ENCODE assay signal across 8 mouse cellular contexts in the genomic region with DNA sequence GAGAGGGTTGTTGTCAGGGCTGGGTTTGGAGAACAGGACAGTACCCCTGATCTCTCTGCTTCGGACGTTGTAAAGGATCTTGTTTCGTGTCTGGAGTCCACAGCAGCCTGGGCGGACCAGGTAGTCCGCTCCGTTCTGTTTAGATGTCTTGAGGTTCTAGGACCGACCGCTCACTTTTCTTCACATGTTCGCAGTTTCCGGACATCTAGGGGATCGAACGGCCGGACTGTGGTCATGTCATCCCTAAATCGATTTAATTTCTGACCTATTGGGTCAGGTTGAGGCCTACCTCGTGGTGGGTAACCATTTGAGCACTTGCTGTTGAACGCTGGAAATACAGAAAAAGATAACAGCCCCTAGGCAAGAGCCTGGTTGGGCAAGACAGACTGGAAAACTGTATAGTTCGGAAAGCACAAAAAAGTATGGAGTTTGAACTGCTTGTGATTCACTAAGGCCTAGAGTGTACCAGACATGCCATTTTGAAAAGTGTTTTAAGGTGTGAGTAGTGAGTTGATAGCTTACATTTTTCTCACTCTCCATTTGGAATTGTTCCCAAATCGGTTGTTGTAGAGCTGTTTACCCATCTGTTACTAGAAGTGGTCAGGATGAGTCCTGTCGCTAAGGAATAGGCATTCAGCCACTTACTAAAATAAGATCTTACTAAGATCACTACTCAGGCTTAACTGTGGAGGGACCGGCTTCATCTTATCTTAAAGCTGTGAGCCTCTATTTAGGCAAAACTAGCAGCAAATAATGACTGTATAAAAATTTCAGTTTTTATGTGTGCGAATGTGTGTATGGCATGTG. TPM values are rescaled to one million over a fixed set of nuclear protein-coding genes. Genes with fewer than 3 reads are reported as not detected.
DNase-seq lines count a peak whose midpoint lies in the region; ATAC-seq lines count a peak whose summit lies in the region.

No protein-coding gene starts in this region.

- peak overlapping the region; percentile 75 for H3K4me3 ChIP-seq in forebrain, embryonic 10.5 days
- H3K4me3 ChIP-seq in liver, embryonic 15.5 days (replicated peaks), result peak overlapping the region; percentile 76

- peaks cover 12% of the 10 kb centered on the region for H3K4me1 ChIP-seq in forebrain, embryonic 10.5 days
- peaks cover 18% of the 10 kb centered on the region for H3K4me1 ChIP-seq in liver, embryonic 15.5 days (replicated peaks)

- peak overlapping the region; percentile 89 for H3K27ac ChIP-seq in forebrain, embryonic 10.5 days
- H3K27ac ChIP-seq in liver, embryonic 15.5 days (replicated peaks), result peak overlapping the region; percentile 71

- no peaks in the 10 kb centered on the region for H3K9me3 ChIP-seq in forebrain, embryonic 10.5 days
- no peaks in the 10 kb centered on the region for H3K9me3 ChIP-seq in liver, embryonic 15.5 days (replicated peaks)

- H3K9ac ChIP-seq in liver, embryonic 15.5 days, result peak overlapping the region; percentile 70

- H3K27me3 ChIP-seq in forebrain, embryonic 10.5 days (ENCODE audit: poor library complexity, severe bottlenecking), result no peaks in the 10 kb centered on the region
- peaks cover 11% of the 10 kb centered on the region for H3K27me3 ChIP-seq in liver, embryonic 15.5 days

- H3K4me2 ChIP-seq in liver, embryonic 15.5 days, result peak overlapping the region; percentile 74

- DNase-seq in cerebellum, adult 9-10 months, result peak; percentile 76
- DNase-seq in cerebellum, adult 18-20 months, result no peak
- peak; percentile 45 for DNase-seq in 3T3-L1 (ENCODE audit: low read depth, low spot score)
- no peak for DNase-seq in forebrain, embryonic 10.5 days (ENCODE audit: extremely low spot score, low spot score)
- no peak for DNase-seq in urinary bladder, postnatal 36 days (ENCODE audit: low spot score in 2 of 2)
- DNase-seq in Muller cell, postnatal 12 days (ENCODE audit: inconsistent ontology term), result no peak
- no peak for DNase-seq in right cerebral cortex, adult 18-20 months

- no peaks in the 10 kb centered on the region for H3K36me3 ChIP-seq in forebrain, embryonic 10.5 days (replicated peaks)
- H3K36me3 ChIP-seq in liver, embryonic 15.5 days (replicated peaks), result no peaks in the 10 kb centered on the region

- 15% methylated on average over 21 of the region's 21 CpGs for WGBS in forebrain, embryonic 10.5 days
- whole genome bisulfite sequencing in liver, embryonic 15.5 days (ENCODE audit: insufficient replicate concordance), result 6% methylated on average over 21 of the region's 21 CpGs

- peak; percentile 32 for ATAC-seq in liver, embryonic 15.5 days (ENCODE audit: insufficient read depth)

RNA-seq across cellular contexts. Expression of gene Rab15, which starts 15.3 kb away (rescaled TPM):
- 8.3 and 9.2 TPM in 2 replicates for polyA plus RNA-seq in forebrain, embryonic 10.5 days (2016; fragmentation: Nextera tagmentation; extraction: Ambion mirVana)
- 0.25 and 0.35 TPM in 2 replicates for polyA plus RNA-seq in liver, embryonic 15.5 days (2015; fragmentation: Nextera tagmentation; extraction: Ambion mirVana)

RNA-seq across cellular contexts. Expression of gene Gpx2, which starts 42.7 kb away (rescaled TPM):
- 0.20 and 0.21 TPM in 2 replicates for polyA plus RNA-seq in forebrain, embryonic 10.5 days (2016; fragmentation: Nextera tagmentation; extraction: Ambion mirVana)
- polyA plus RNA-seq in liver, embryonic 15.5 days (2015; fragmentation: Nextera tagmentation; extraction: Ambion mirVana), result 0.23 TPM in 1 of 2 replicates, not detected in the other

Comparison
In these comparisons a context has a peak if more than half of its experiments do, and no peak if none do; other contexts are left out.
1. DNase-seq: peak in cerebellum, adult 9-10 months (single experiment) and 3T3-L1 (single experiment); none in cerebellum, adult 18-20 months (0 of 2), forebrain, embryonic 10.5 days (single experiment), urinary bladder, postnatal 36 days (0 of 2), Muller cell, postnatal 12 days (single experiment) and right cerebral cortex, adult 18-20 months (single experiment).